Mouse (Mus musculus) heart, embryonic 13.5 days (tissue): ENCODE results near the gene Mgat3. TPM values are rescaled to one million over a fixed set of nuclear protein-coding genes. Genes with fewer than 3 reads are reported as not detected.

Experiments
- ATAC-seq: fragments of 200-750 bp; cut with Nextera tagmentation; 2 replicates; pipeline ENCODE4 v1.8.0; 2017; ENCODE audit warnings: moderate TSS enrichment; ENCODE audit not compliant: insufficient number of reproducible peaks, low FRiP score, low TSS enrichment; ENCODE audit errors: extremely low read depth
- H3K27ac ChIP-seq: fragments of 300-500 bp; sonication (generic); replicated peaks from 2 replicates; pipeline ENCODE4 v1.5.1; 2015; ENCODE audit warnings: moderate library complexity, mild to moderate bottlenecking, inconsistent platforms
- H3K27me3 ChIP-seq: fragments of 300-500 bp; sonication (generic); replicated peaks from 2 replicates; pipeline ENCODE4 v1.6.1; 2015; ENCODE audit warnings: mild to moderate bottlenecking, inconsistent platforms
- H3K36me3 ChIP-seq: fragments of 300-500 bp; sonication (generic); 2 replicates; pipeline ENCODE4 v1.6.1; 2015; ENCODE audit warnings: mild to moderate bottlenecking, inconsistent platforms
- H3K4me1 ChIP-seq: fragments of 300-500 bp; sonication (generic); 2 replicates; pipeline ENCODE4 v1.6.1; 2015; ENCODE audit warnings: inconsistent platforms
- H3K4me2 ChIP-seq: fragments of 300-500 bp; sonication (generic); 2 replicates; pipeline ENCODE4 v1.6.1; 2015; ENCODE audit warnings: inconsistent platforms, mild to moderate bottlenecking, moderate library complexity
- H3K4me3 ChIP-seq: fragments of 300-500 bp; sonication (generic); 2 replicates; pipeline ENCODE4 v1.5.1; 2015; ENCODE audit warnings: moderate library complexity, mild to moderate bottlenecking, inconsistent platforms
- H3K9ac ChIP-seq: fragments of 300-500 bp; sonication (generic); 2 replicates; pipeline ENCODE4 v1.6.1; 2015; ENCODE audit warnings: inconsistent platforms, mild to moderate bottlenecking, moderate library complexity
- H3K9me3 ChIP-seq: fragments of 300-500 bp; sonication (generic); 2 replicates; pipeline ENCODE4 v1.6.1; 2016; ENCODE audit warnings: inconsistent platforms
- WGBS: fragments of 180-500 bp; shearing (Covaris S2); methylation state at CpG from one replicate; pipeline ENCODE4 v1.1.7; 2015; ENCODE audit warnings: mixed read lengths; 5-methylcytosine and 5-hydroxymethylcytosine counted together
- polyA plus RNA-seq: library from polyadenylated mRNA; unstranded; fragments of >200 nt; fragmentation: Nextera tagmentation; extraction: Ambion mirVana; gene quantifications from 2 replicates; pipeline ENCODE4 v1.2.1, GENCODE M21; 2015

Mgat3 gene
- polyA plus RNA-seq, 1 experiment from 2014 or later = 1.2 TPM

GRCm38 (mm10) chr15:80182072-80182700 lies 8.7 kb downstream of the Mgat3 start:
- no peak overlapping the region for H3K4me3 ChIP-seq
- H3K4me2 ChIP-seq = no peak overlapping the region
- H3K36me3 ChIP-seq = 0 out of 2 replicates have a peak, but pooled peaks cover 3% of the 10 kb centered on the region
- WGBS = 61% methylated on average over 4 of the region's 4 CpGs
- H3K9me3 ChIP-seq = peaks cover 5% of the 10 kb centered on the region
- no peaks in the 10 kb centered on the region for H3K4me1 ChIP-seq
- H3K27ac ChIP-seq = no peak overlapping the region
- no peak overlapping the region for H3K9ac ChIP-seq
- no peak for ATAC-seq
- no peaks in the 10 kb centered on the region for H3K27me3 ChIP-seq

- Histone ChIP-seq H3K4me1 (peaks cover 10% of the 10 kb centered on the region), H3K4me3 (no peak overlapping the region), H3K4me2 (no peak overlapping the region), H3K27ac (no peak overlapping the region), H3K27me3 (no peaks in the 10 kb centered on the region), H3K9ac (no peak overlapping the region), H3K36me3 (no peaks in the 10 kb centered on the region), H3K9me3 (no peaks in the 10 kb centered on the region)
- WGBS = 61% methylated on average over 5 of the region's 5 CpGs
- no peak for ATAC-seq
Measured at GRCm38 (mm10) chr15:80188927-80189326, 15.4 kb downstream of the Mgat3 start.

DNA sequence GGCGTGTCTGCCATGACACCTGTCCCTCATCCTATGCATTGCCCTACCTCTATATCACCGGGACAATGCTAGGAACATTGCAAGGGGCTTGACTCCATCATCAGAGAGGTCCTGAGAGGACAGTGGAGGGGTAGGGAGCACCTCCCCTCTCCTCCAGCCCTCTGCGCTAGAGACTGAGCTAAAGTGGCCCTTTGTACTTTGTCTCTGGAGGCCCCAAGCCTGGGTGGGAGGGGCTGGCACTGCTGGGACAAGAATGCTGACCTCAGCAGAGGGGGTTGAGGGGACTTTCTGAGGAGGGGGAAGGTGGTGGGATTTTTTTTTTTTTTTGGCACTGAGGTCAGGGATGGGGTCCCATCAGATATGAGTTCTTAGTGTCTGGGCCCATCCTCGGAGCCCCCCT lies 16.6 kb downstream of the Mgat3 start:
- Histone ChIP-seq H3K4me2 (no peak overlapping the region), H3K9ac (no peak overlapping the region), H3K27ac (no peak overlapping the region), H3K36me3 (no peaks in the 10 kb centered on the region), H3K9me3 (no peaks in the 10 kb centered on the region), H3K4me1 (peaks cover 10% of the 10 kb centered on the region), H3K27me3 (no peaks in the 10 kb centered on the region), H3K4me3 (no peak overlapping the region)
- 70% methylated on average over 4 of the region's 4 CpGs for WGBS
- ATAC-seq = no peak

- Histone ChIP-seq H3K27me3 (no peaks in the 10 kb centered on the region), H3K9me3 (no peaks in the 10 kb centered on the region), H3K36me3 (no peaks in the 10 kb centered on the region), H3K9ac (no peak overlapping the region), H3K4me2 (no peak overlapping the region), H3K4me1 (peaks cover 10% of the 10 kb centered on the region), H3K27ac (no peak overlapping the region), H3K4me3 (no peak overlapping the region)
- 62% methylated on average over 8 of the region's 8 CpGs for WGBS
- ATAC-seq = no peak
Measured at GRCm38 (mm10) chr15:80191585-80192245, 18.2 kb downstream of the Mgat3 start.

DNA sequence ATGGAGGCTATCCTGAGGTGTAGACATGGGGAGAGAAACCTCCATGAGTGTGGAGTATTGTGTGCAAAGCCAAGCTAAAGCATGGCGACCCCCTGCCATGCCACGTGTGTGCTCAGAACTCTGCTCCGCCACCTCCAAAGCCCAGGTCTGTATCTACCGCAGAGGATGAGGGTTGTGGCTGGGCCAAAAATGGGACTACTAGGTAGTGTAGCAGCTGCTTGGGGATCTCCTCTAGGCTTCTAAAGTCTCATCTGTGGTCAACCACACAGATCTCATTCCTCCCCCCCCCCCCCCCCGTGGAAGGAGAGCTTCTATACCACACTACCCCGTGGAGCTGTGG lies 18.7 kb downstream of the Mgat3 start:
- Histone ChIP-seq H3K9me3 (no peaks in the 10 kb centered on the region), H3K27me3 (no peaks in the 10 kb centered on the region), H3K9ac (no peak overlapping the region), H3K4me1 (peaks cover 10% of the 10 kb centered on the region), H3K27ac (no peak overlapping the region), H3K36me3 (no peaks in the 10 kb centered on the region), H3K4me2 (no peak overlapping the region), H3K4me3 (no peak overlapping the region)
- WGBS = 77% methylated on average over 6 of the region's 6 CpGs
- no peak for ATAC-seq

DNA sequence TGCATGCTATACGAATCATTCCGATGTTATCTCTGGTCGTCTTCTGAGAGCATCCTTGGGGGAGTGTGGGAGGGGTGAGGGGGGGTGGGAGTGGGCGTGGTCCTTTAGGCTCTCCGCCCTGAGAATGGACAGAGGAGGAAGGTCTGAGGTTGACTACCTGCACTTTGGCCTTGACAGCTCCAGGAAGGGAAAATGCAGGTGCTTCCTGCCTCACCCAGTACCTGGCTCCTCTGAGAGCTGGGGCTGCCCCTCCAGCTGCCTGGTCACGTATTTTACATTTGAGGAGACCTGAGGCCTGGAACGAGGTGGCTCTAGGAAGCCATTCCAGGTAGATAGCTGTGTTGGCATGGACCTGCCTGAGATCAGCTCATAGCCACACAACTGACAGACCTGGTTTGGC lies 19.3 kb downstream of the Mgat3 start:
- H3K4me3 ChIP-seq = no peak overlapping the region
- H3K9me3 ChIP-seq = peaks cover 2% of the 10 kb centered on the region
- H3K4me1 ChIP-seq = peaks cover 10% of the 10 kb centered on the region
- ATAC-seq = no peak
- no peaks in the 10 kb centered on the region for H3K27me3 ChIP-seq
- H3K9ac ChIP-seq = no peak overlapping the region
- WGBS = 61% methylated on average over 7 of the region's 7 CpGs
- H3K36me3 ChIP-seq = no peaks in the 10 kb centered on the region
- no peak overlapping the region for H3K4me2 ChIP-seq
- no peak overlapping the region for H3K27ac ChIP-seq

- WGBS = 75% methylated on average over 2 of the region's 2 CpGs
- Histone ChIP-seq H3K27me3 (no peaks in the 10 kb centered on the region), H3K9me3 (peaks cover 8% of the 10 kb centered on the region), H3K9ac (no peak overlapping the region), H3K4me3 (no peak overlapping the region), H3K4me2 (no peak overlapping the region), H3K27ac (no peak overlapping the region), H3K36me3 (no peaks in the 10 kb centered on the region), H3K4me1 (no peaks in the 10 kb centered on the region)
- ATAC-seq = no peak
Measured at GRCm38 (mm10) chr15:80199556-80199955, 26.0 kb downstream of the Mgat3 start.

- Histone ChIP-seq H3K27me3 (0 out of 2 replicates have a peak, but pooled peaks cover 10% of the 10 kb centered on the region), H3K27ac (no peak overlapping the region), H3K4me1 (no peaks in the 10 kb centered on the region), H3K9me3 (peaks cover 8% of the 10 kb centered on the region), H3K4me3 (no peak overlapping the region), H3K36me3 (no peaks in the 10 kb centered on the region), H3K9ac (no peak overlapping the region), H3K4me2 (no peak overlapping the region)
- 70% methylated on average over 6 of the region's 6 CpGs for WGBS
- no peak for ATAC-seq
Measured at GRCm38 (mm10) chr15:80202111-80202775, 28.7 kb downstream of the Mgat3 start.

GRCm38 (mm10) chr15:80203406-80203805 lies 29.9 kb downstream of the Mgat3 start:
- 25% methylated on average over 4 of the region's 4 CpGs for whole genome bisulfite sequencing

DNA sequence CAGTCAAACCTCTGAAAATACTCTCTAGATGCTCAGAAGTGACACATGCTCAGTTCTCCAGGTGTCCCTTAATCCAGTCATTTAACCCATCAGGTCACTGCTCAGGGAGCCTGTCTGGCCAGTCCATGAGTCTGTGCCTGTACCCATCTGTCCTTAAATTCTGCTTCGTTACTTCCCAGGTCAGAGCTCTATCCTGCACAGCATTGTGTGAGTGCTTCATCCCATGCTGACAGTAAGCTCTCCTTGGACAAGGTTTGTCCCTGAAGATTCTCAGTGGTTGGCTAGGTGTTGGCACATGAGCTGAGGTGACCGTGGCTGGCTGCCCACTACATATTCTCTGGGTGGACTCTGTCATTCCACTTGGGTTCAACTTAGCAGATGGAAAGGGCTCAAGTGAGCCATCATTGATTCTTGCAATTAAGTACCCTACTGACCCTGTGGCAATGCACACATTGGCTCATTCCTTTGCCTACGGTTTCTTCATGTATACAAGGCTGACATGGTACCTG lies 32.6 kb downstream of the Mgat3 start:
- H3K27ac ChIP-seq = no peak overlapping the region
- 0 out of 2 replicates have a peak, but pooled peaks cover 17% of the 10 kb centered on the region for H3K27me3 ChIP-seq
- H3K36me3 ChIP-seq = no peaks in the 10 kb centered on the region
- H3K9me3 ChIP-seq = no peaks in the 10 kb centered on the region
- no peaks in the 10 kb centered on the region for H3K4me1 ChIP-seq
- H3K4me2 ChIP-seq = no peak overlapping the region
- H3K4me3 ChIP-seq = no peak overlapping the region
- no peak for ATAC-seq
- WGBS = 70% methylated on average over 3 of the region's 3 CpGs
- H3K9ac ChIP-seq = no peak overlapping the region

More at GRCm38 (mm10) chr15:80203406-80203805, 29.9 kb downstream of the Mgat3 start:
- no peak for ATAC-seq
- no peaks in the 10 kb centered on the region for H3K36me3 ChIP-seq
- no peak overlapping the region for H3K9ac ChIP-seq
- H3K9me3 ChIP-seq = no peaks in the 10 kb centered on the region; the same call in 1 of the 2 replicates
- 0 out of 2 replicates have a peak, but pooled peaks cover 13% of the 10 kb centered on the region for H3K27me3 ChIP-seq
- H3K4me3 ChIP-seq = no peak overlapping the region
- no peak overlapping the region for H3K4me2 ChIP-seq
- no peak overlapping the region for H3K27ac ChIP-seq
- H3K4me1 ChIP-seq = no peaks in the 10 kb centered on the region

GRCm38 (mm10) chr15:80208446-80208845 lies 34.9 kb downstream of the Mgat3 start:
- no peak for ATAC-seq
- no peaks in the 10 kb centered on the region for H3K9me3 ChIP-seq
- H3K4me2 ChIP-seq = no peak overlapping the region
- H3K4me3 ChIP-seq = no peak overlapping the region
- 35% methylated on average over 4 of the region's 4 CpGs for WGBS
- no peak overlapping the region for H3K27ac ChIP-seq
- H3K9ac ChIP-seq = no peak overlapping the region
- H3K4me1 ChIP-seq = no peaks in the 10 kb centered on the region
- H3K27me3 ChIP-seq = 0 out of 2 replicates have a peak, but pooled peaks cover 20% of the 10 kb centered on the region
- peaks cover 8% of the 10 kb centered on the region; the same call in 1 of the 2 replicates for H3K36me3 ChIP-seq
